Mouse (Mus musculus) olfactory bulb, adult 2 months (tissue): ENCODE measurements at regions not wholly inside any gene's neighbourhood (a gene's known extent, or its start where the extent isn't known, plus 50 kb on each side); places are given as distances from the start of the nearest gene placed in this dataset.

ENCODE experiments used
- CTCF ChIP-seq: fragments of 200-500 bp; IDR thresholded peaks from 2 replicates; pipeline ENCODE4 v1.5.1; 2012; ENCODE audit warnings: low read depth, mild to moderate bottlenecking, low read length, moderate library complexity; ENCODE audit not compliant: insufficient read depth
- POLR2A ChIP-seq: fragments of 200-500 bp; IDR thresholded peaks from 2 replicates; pipeline ENCODE4 v1.6.1; 2012; ENCODE audit warnings: mild to moderate bottlenecking, low read depth, low read length, moderate library complexity; ENCODE audit not compliant: insufficient read depth

GRCm38 (mm10) chr15:51725457-51725856 is 2159.2 kb upstream of the Gm7489 start:
- TF ChIP-seq CTCF (no peak), POLR2A (no peak)
